Mouse (Mus musculus) limb, embryonic 12.5 days (tissue): ENCODE measurements around the gene Sectm1b. TPM values are rescaled to one million over a fixed set of nuclear protein-coding genes. Genes with fewer than 3 reads are reported as not detected.

Experiments used
- ATAC-seq: fragments of 200-750 bp; cut with Nextera tagmentation; 2 replicates; pipeline ENCODE4 v1.8.0; 2017; ENCODE audit warnings: low read depth, moderate TSS enrichment; ENCODE audit not compliant: insufficient number of reproducible peaks, insufficient read depth, low FRiP score, low TSS enrichment
- H3K27ac ChIP-seq: fragments of 300-500 bp; sonication (generic); 2 replicates; pipeline ENCODE4 v1.5.1; 2016; ENCODE audit warnings: mild to moderate bottlenecking, moderate library complexity
- H3K27me3 ChIP-seq: fragments of 300-500 bp; sonication (generic); 2 replicates; pipeline ENCODE4 v1.6.1; 2016; ENCODE audit warnings: mild to moderate bottlenecking, moderate library complexity
- H3K36me3 ChIP-seq: fragments of 300-500 bp; sonication (generic); 2 replicates; pipeline ENCODE4 v1.6.1; 2016; ENCODE audit warnings: mild to moderate bottlenecking, moderate library complexity
- H3K4me1 ChIP-seq: fragments of 300-500 bp; sonication (generic); replicated peaks from 2 replicates; pipeline ENCODE4 v1.6.1; 2016
- H3K4me2 ChIP-seq: fragments of 300-500 bp; sonication (generic); 2 replicates; pipeline ENCODE4 v1.6.1; 2016; ENCODE audit warnings: mild to moderate bottlenecking, moderate library complexity
- H3K4me3 ChIP-seq: fragments of 300-500 bp; sonication (generic); replicated peaks from 2 replicates; pipeline ENCODE4 v1.5.1; 2016; ENCODE audit warnings: mild to moderate bottlenecking
- H3K9ac ChIP-seq: fragments of 300-500 bp; sonication (generic); replicated peaks from 2 replicates; pipeline ENCODE4 v1.6.1; 2016; ENCODE audit warnings: mild to moderate bottlenecking, moderate library complexity
- H3K9me3 ChIP-seq: fragments of 300-500 bp; sonication (generic); 2 replicates; pipeline ENCODE4 v1.6.1; 2016; ENCODE audit warnings: mild to moderate bottlenecking, moderate library complexity
- WGBS: fragments of 180-500 bp; shearing (Covaris S2); methylation state at CpG from one replicate; pipeline ENCODE4 v1.1.7; 2016; 5-methylcytosine and 5-hydroxymethylcytosine counted together
- polyA plus RNA-seq: library from polyadenylated mRNA; unstranded; fragments of >200 nt; fragmentation: Nextera tagmentation; extraction: Ambion mirVana; gene quantifications from 2 replicates; pipeline ENCODE4 v1.2.1, GENCODE M21; 2016

Sectm1b gene
- polyA plus RNA-seq, 1 experiment from 2014 or later: not detected

- H3K27ac ChIP-seq: no peak overlapping the region
- ATAC-seq: no peak
- H3K9ac ChIP-seq: no peak overlapping the region
- H3K36me3 ChIP-seq: no peaks in the 10 kb centered on the region
- no peak overlapping the region for H3K4me3 ChIP-seq
- 88% methylated on average over 14 of the region's 14 CpGs for WGBS
- H3K4me1 ChIP-seq: no peaks in the 10 kb centered on the region
- no peak overlapping the region for H3K4me2 ChIP-seq
- H3K27me3 ChIP-seq: no peaks in the 10 kb centered on the region
- no peaks in the 10 kb centered on the region for H3K9me3 ChIP-seq
These were observed 29.5 kb upstream of the Sectm1b start for GRCm38 (mm10) chr11:121092606-121093585.

- Histone ChIP-seq H3K27me3 (no peaks in the 10 kb centered on the region), H3K4me1 (no peaks in the 10 kb centered on the region), H3K9me3 (no peaks in the 10 kb centered on the region), H3K4me2 (no peak overlapping the region), H3K36me3 (no peaks in the 10 kb centered on the region), H3K4me3 (no peak overlapping the region), H3K9ac (no peak overlapping the region), H3K27ac (no peak overlapping the region)
- WGBS: 65% methylated on average over 4 of the region's 4 CpGs
- no peak for ATAC-seq
These were observed 27.6 kb upstream of the Sectm1b start for GRCm38 (mm10) chr11:121090943-121091342.

- ATAC-seq: no peak
- H3K4me3 ChIP-seq: no peak overlapping the region
- no peaks in the 10 kb centered on the region for H3K36me3 ChIP-seq
- no peak overlapping the region for H3K9ac ChIP-seq
- no peaks in the 10 kb centered on the region for H3K4me1 ChIP-seq
- H3K4me2 ChIP-seq: no peak overlapping the region
- H3K27ac ChIP-seq: no peak overlapping the region
- H3K9me3 ChIP-seq: no peaks in the 10 kb centered on the region
- 90% methylated on average over 2 of the region's 2 CpGs for WGBS
- no peaks in the 10 kb centered on the region for H3K27me3 ChIP-seq
These were observed 26.6 kb upstream of the Sectm1b start for GRCm38 (mm10) chr11:121089756-121090546.

- H3K9me3 ChIP-seq: no peaks in the 10 kb centered on the region
- ATAC-seq: no peak
- 73% methylated on average over 6 of the region's 6 CpGs for WGBS
- no peak overlapping the region for H3K4me3 ChIP-seq
- no peaks in the 10 kb centered on the region for H3K36me3 ChIP-seq
- H3K4me2 ChIP-seq: no peak overlapping the region
- no peaks in the 10 kb centered on the region for H3K27me3 ChIP-seq
- H3K9ac ChIP-seq: no peak overlapping the region
- H3K27ac ChIP-seq: no peak overlapping the region
- H3K4me1 ChIP-seq: no peaks in the 10 kb centered on the region
These were observed 25.6 kb upstream of the Sectm1b start for GRCm38 (mm10) chr11:121088997-121089396.

- Histone ChIP-seq H3K27ac (no peak overlapping the region), H3K4me2 (no peak overlapping the region), H3K9me3 (no peaks in the 10 kb centered on the region), H3K27me3 (no peaks in the 10 kb centered on the region), H3K4me1 (no peaks in the 10 kb centered on the region), H3K4me3 (no peak overlapping the region), H3K36me3 (no peaks in the 10 kb centered on the region), H3K9ac (no peak overlapping the region)
- 68% methylated on average over 4 of the region's 4 CpGs for WGBS
- no peak for ATAC-seq
These were observed 22.9 kb upstream of the Sectm1b start for GRCm38 (mm10) chr11:121086296-121086695.

- Histone ChIP-seq H3K4me1 (no peaks in the 10 kb centered on the region), H3K27ac (no peak overlapping the region), H3K36me3 (no peaks in the 10 kb centered on the region), H3K27me3 (no peaks in the 10 kb centered on the region), H3K9ac (no peak overlapping the region), H3K4me2 (no peak overlapping the region), H3K9me3 (no peaks in the 10 kb centered on the region), H3K4me3 (no peak overlapping the region)
- no peak for ATAC-seq
- 84% methylated on average over 5 of the region's 5 CpGs for WGBS
These were observed 21.8 kb upstream of the Sectm1b start for GRCm38 (mm10) chr11:121085181-121085580.

GRCm38 (mm10) chr11:121082857-121083500 lies 19.6 kb upstream of the Sectm1b start:
- no peaks in the 10 kb centered on the region for H3K4me1 ChIP-seq
- no peak overlapping the region for H3K4me2 ChIP-seq
- no peaks in the 10 kb centered on the region for H3K9me3 ChIP-seq
- no peak overlapping the region for H3K9ac ChIP-seq
- 82% methylated on average over 6 of the region's 6 CpGs for WGBS
- H3K27ac ChIP-seq: no peak overlapping the region
- no peak for ATAC-seq
- no peak overlapping the region for H3K4me3 ChIP-seq
- H3K27me3 ChIP-seq: 0 out of 2 replicates have a peak, but pooled peaks cover 4% of the 10 kb centered on the region
- H3K36me3 ChIP-seq: no peaks in the 10 kb centered on the region

- H3K9ac ChIP-seq: no peak overlapping the region
- WGBS: 87% methylated on average over 3 of the region's 3 CpGs
- no peaks in the 10 kb centered on the region for H3K36me3 ChIP-seq
- ATAC-seq: no peak
- no peak overlapping the region for H3K27ac ChIP-seq
- 0 out of 2 replicates have a peak, but pooled peaks cover 4% of the 10 kb centered on the region for H3K27me3 ChIP-seq
- no peak overlapping the region for H3K4me3 ChIP-seq
- H3K9me3 ChIP-seq: peaks cover 1% of the 10 kb centered on the region; the same call in 1 of the 2 replicates
- H3K4me1 ChIP-seq: no peaks in the 10 kb centered on the region
- no peak overlapping the region for H3K4me2 ChIP-seq
These were observed 18.9 kb upstream of the Sectm1b start for GRCm38 (mm10) chr11:121082250-121082649.

- ATAC-seq: no peak
These were observed 17.8 kb upstream of the Sectm1b start, which contains the start of gene Sectm1a for GRCm38 (mm10) chr11:121081120-121081519. Gene Sectm1a (minus strand): TSS chr11:121081220.

GRCm38 (mm10) chr11:121080330-121080729 lies 17.0 kb upstream of the Sectm1b start:
- H3K9ac ChIP-seq: no peak overlapping the region
- no peak overlapping the region for H3K4me2 ChIP-seq
- 0 out of 2 replicates have a peak, but pooled peaks cover 4% of the 10 kb centered on the region for H3K27me3 ChIP-seq
- H3K36me3 ChIP-seq: no peaks in the 10 kb centered on the region
- no peak overlapping the region for H3K27ac ChIP-seq
- WGBS: 92% methylated on average over 8 of the region's 8 CpGs
- no peak overlapping the region for H3K4me3 ChIP-seq
- no peaks in the 10 kb centered on the region for H3K4me1 ChIP-seq
- ATAC-seq: no peak
- peaks cover 5% of the 10 kb centered on the region; the same call in 1 of the 2 replicates for H3K9me3 ChIP-seq

More at GRCm38 (mm10) chr11:121081120-121081519, 17.8 kb upstream of the Sectm1b start, which contains the start of gene Sectm1a:
- Histone ChIP-seq H3K9me3 (peaks cover 5% of the 10 kb centered on the region; the same call in 1 of the 2 replicates), H3K4me2 (no peak within 1 kb of the TSS), H3K4me3 (no peak within 1 kb of the TSS), H3K27me3 (0 out of 2 replicates have a peak, but pooled peaks cover 4% of the 10 kb centered on the region), H3K27ac (no peak within 1 kb of the TSS), H3K36me3 (no peaks in the 10 kb centered on the region), H3K9ac (no peak within 1 kb of the TSS), H3K4me1 (no peaks in the 10 kb centered on the region)
- 67% methylated on average over 3 of the region's 3 CpGs for WGBS
